Mouse (Mus musculus): ENCODE measurements around the gene Scaper. TPM values are rescaled to one million over a fixed set of nuclear protein-coding genes. Genes with fewer than 3 reads are reported as not detected.

Scaper gene
- polyA plus RNA-seq, 1 experiment from 2014 or later: 7.1 TPM

DNA sequence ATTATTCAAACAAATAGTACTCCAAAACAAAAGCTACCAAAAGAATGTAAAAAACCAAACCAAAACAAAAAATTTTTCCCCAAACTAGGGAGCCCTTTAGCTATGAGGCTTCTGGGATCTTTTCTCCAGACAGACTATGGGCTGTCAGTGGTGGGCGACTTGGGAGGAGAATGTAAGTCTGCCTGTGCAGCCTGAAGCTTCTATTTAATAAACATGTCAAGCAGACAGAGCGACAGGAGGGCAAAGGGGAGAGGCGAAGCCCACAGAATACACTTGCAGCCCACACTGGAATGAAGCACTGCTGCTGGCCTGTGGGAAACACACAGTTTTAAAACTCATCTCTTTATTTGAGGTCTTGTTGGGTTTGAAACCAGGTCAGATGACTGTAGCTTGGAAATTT, 356.5 kb downstream of the Scaper start:
- TF ChIP-seq EP300 (IDR thresholded peaks at IDR 0.05) (no peak), CTCF (IDR thresholded peaks at IDR 0.05) (no peak)

DNA sequence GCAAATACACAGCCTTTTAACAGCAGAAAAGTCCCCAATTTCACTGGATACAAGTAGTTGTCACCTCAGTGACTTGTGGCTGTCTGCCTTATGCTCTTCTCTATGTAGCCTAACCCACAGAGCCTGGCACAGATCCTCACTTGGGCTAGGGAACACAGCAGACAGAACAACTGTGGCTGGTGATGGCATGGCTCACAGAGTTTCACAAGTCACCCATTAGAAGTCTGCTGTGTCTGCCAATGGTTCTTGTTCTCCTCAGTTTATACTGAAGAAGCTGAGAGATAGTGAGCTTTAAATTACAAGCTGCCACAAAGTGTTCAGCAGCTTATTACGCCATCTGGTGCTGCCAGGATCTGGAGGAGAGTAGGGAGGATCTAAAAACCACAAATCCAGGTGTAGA, 361.3 kb downstream of the Scaper start:
- Histone ChIP-seq H3K27ac (ENCODE audit: low read length) (no peak overlapping the region), H3K36me3 (ENCODE audit: insufficient read depth, low read length) (no peaks in the 10 kb centered on the region), H3K4me3 (ENCODE audit: low read depth, low read length) (no peak overlapping the region), H3K4me2 (replicated peaks; ENCODE audit: low read depth, low read length) (no peak overlapping the region), H3K27me3 (replicated peaks; ENCODE audit: insufficient read depth, low read length) (no peaks in the 10 kb centered on the region), H3K9me3 (ENCODE audit: low read length) (no peaks in the 10 kb centered on the region), H3K9ac (replicated peaks; ENCODE audit: low read depth) (no peak overlapping the region), H3K4me1 (ENCODE audit: insufficient read depth, low read depth, low read length) (no peaks in the 10 kb centered on the region)
- TF ChIP-seq EP300 (IDR thresholded peaks at IDR 0.05): no peak
- no peak for TF ChIP-seq CTCF (IDR thresholded peaks at IDR 0.05)
- WGBS: 81% methylated on average over 1 of the region's 1 CpGs
- DNase-seq (ENCODE audit: low spot score) (no peak), ATAC-seq (no peak)

More for the DNA sequence above, 356.5 kb downstream of the Scaper start:
- H3K4me1 ChIP-seq (ENCODE audit: insufficient read depth, low read depth, low read length): no peaks in the 10 kb centered on the region
- WGBS: 33% methylated on average over 3 of the region's 3 CpGs
- no peaks in the 10 kb centered on the region for H3K36me3 ChIP-seq (ENCODE audit: insufficient read depth, low read length)
- H3K9ac ChIP-seq (replicated peaks; ENCODE audit: low read depth): no peak overlapping the region
- no peak overlapping the region for H3K4me2 ChIP-seq (replicated peaks; ENCODE audit: low read depth, low read length)
- ATAC-seq (no peak), DNase-seq (ENCODE audit: low spot score) (no peak)
- no peaks in the 10 kb centered on the region for H3K9me3 ChIP-seq (ENCODE audit: low read length)
- no peaks in the 10 kb centered on the region for H3K27me3 ChIP-seq (replicated peaks; ENCODE audit: insufficient read depth, low read length)
- H3K27ac ChIP-seq (ENCODE audit: low read length): no peak overlapping the region
- no peak overlapping the region for H3K4me3 ChIP-seq (ENCODE audit: low read depth, low read length)

DNA sequence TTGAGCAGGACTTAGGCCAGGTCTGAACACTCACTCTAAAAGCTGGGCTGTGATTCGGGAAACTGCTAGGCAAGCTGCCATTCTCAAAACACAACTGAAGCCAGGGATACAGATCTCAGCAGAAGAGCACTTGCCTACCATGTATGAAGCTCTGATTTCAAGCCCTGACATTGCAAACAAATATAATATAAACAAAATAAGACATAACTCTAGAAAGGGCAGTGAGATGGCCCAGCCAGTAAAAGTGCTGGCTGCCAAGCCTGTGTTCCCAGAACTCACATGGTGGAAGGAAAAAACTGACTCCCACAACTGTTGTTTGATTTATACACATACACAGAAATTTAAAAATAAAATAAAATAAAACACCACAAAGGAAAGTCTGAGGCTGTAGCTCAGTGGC, 366.8 kb downstream of the Scaper start:
- Histone ChIP-seq H3K27me3 (replicated peaks; ENCODE audit: insufficient read depth, low read length) (no peaks in the 10 kb centered on the region), H3K4me2 (replicated peaks; ENCODE audit: low read depth, low read length) (no peak overlapping the region), H3K9ac (replicated peaks; ENCODE audit: low read depth) (no peak overlapping the region), H3K36me3 (ENCODE audit: insufficient read depth, low read length) (no peaks in the 10 kb centered on the region), H3K27ac (ENCODE audit: low read length) (no peak overlapping the region), H3K9me3 (ENCODE audit: low read length) (no peaks in the 10 kb centered on the region), H3K4me3 (ENCODE audit: low read depth, low read length) (no peak overlapping the region), H3K4me1 (ENCODE audit: insufficient read depth, low read depth, low read length) (no peaks in the 10 kb centered on the region)
- DNase-seq (ENCODE audit: low spot score) (no peak), ATAC-seq (no peak)
- TF ChIP-seq CTCF (IDR thresholded peaks at IDR 0.05) (no peak), EP300 (IDR thresholded peaks at IDR 0.05) (no peak)
- WGBS: 42% methylated on average over 1 of the region's 1 CpGs

DNA sequence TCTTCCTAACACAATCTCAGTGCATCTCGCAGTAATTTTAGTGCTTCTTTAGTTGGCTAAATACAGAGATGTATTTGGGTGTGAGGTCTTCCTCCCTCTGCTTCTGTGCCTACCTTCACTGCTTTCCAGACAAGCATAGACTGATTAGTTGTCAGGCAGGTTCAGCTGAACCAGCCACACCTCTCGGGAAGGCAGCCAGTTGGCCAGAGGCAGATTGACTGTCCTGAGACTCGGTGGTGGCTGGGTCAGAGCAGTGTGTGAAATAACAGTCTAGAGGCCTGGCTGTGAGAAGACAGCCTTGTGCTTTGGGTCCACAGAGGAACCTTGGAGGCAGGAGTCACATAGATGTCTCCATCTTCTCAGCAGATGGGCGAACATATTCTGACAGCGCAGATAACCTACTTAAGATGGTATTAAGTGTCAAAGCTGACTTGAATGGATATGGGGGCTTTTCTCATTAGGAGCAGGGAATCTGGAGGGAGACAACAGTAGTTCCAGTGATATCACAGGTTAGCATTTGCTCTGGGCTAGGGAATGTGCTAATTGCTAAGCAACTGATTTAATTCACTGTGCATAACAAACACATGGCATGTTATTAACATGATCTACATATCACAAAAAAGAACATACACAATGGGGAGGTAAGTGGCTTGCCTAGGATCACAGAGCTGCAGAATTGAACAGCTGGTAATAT, 369.3 kb downstream of the Scaper start:
- DNase-seq (ENCODE audit: low spot score) (no peak), ATAC-seq (no peak)
- H3K9ac ChIP-seq (replicated peaks; ENCODE audit: low read depth): no peak overlapping the region
- H3K9me3 ChIP-seq (ENCODE audit: low read length): no peaks in the 10 kb centered on the region
- no peak for TF ChIP-seq EP300 (IDR thresholded peaks at IDR 0.05)
- TF ChIP-seq CTCF (IDR thresholded peaks at IDR 0.05): no peak
- H3K4me1 ChIP-seq (ENCODE audit: insufficient read depth, low read depth, low read length): no peaks in the 10 kb centered on the region
- H3K36me3 ChIP-seq (ENCODE audit: insufficient read depth, low read length): no peaks in the 10 kb centered on the region
- 66% methylated on average over 5 of the region's 5 CpGs for WGBS
- no peak overlapping the region for H3K4me2 ChIP-seq (replicated peaks; ENCODE audit: low read depth, low read length)
- H3K27me3 ChIP-seq (replicated peaks; ENCODE audit: insufficient read depth, low read length): no peaks in the 10 kb centered on the region
- H3K4me3 ChIP-seq (ENCODE audit: low read depth, low read length): no peak overlapping the region
- no peak overlapping the region for H3K27ac ChIP-seq (ENCODE audit: low read length)

DNA sequence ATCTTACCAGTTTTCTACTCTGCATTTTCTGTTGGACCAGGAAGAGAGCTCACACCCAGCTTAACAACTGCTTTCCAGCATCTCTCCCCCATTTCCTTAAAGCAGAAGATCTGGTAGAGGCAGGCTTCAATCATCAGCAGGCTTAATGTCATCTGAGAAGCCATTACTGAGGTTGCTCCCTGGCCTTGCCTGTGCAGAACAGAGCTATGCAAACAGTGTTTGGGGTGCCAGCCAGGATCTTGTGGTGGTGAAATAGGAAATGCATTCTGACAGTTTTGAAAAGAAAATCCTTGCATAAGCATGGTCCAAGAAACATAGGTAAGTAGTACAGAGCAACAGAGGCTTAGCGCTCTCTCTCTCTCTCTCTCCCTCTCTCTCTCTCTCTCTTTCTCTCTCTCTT, 377.0 kb downstream of the Scaper start:
- DNase-seq (ENCODE audit: low spot score): no peak
- H3K9ac ChIP-seq (replicated peaks; ENCODE audit: low read depth): no peak overlapping the region

DNA sequence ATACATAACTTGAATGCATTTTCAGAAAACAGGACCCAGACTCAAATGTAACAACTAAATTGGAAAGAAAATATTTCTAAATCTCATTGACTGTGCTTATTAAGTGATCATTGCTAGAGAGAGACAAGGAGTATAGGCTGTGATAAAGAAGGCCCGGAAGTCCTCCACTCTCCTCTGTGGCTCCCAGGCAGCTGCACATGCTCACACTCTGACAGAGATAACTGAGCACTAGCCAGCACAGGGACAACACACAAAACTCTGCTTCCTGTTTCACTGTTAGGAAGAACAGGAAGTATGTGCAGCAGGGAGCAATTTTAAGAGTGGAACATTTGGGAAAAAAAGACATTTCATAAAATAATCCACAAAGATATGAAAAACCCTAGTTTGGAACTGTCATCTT, 382.9 kb downstream of the Scaper start:
- no peak overlapping the region for H3K9ac ChIP-seq (replicated peaks; ENCODE audit: low read depth)
- H3K27me3 ChIP-seq (replicated peaks; ENCODE audit: insufficient read depth, low read length): no peaks in the 10 kb centered on the region
- H3K4me1 ChIP-seq (ENCODE audit: insufficient read depth, low read depth, low read length): no peaks in the 10 kb centered on the region
- TF ChIP-seq EP300 (IDR thresholded peaks at IDR 0.05) (no peak), CTCF (IDR thresholded peaks at IDR 0.05) (no peak)
- WGBS: 39% methylated on average over 1 of the region's 1 CpGs
- no peak overlapping the region for H3K27ac ChIP-seq (ENCODE audit: low read length)
- DNase-seq (ENCODE audit: low spot score) (no peak), ATAC-seq (no peak)
- H3K4me2 ChIP-seq (replicated peaks; ENCODE audit: low read depth, low read length): no peak overlapping the region
- H3K4me3 ChIP-seq (ENCODE audit: low read depth, low read length): no peak overlapping the region
- no peaks in the 10 kb centered on the region for H3K9me3 ChIP-seq (ENCODE audit: low read length)
- no peaks in the 10 kb centered on the region for H3K36me3 ChIP-seq (ENCODE audit: insufficient read depth, low read length)

More for the DNA sequence above, 377.0 kb downstream of the Scaper start:
- H3K27me3 ChIP-seq (replicated peaks; ENCODE audit: insufficient read depth, low read length): no peaks in the 10 kb centered on the region
- H3K4me3 ChIP-seq (ENCODE audit: low read depth, low read length): no peak overlapping the region
- ATAC-seq: no peak
- H3K36me3 ChIP-seq (ENCODE audit: insufficient read depth, low read length): no peaks in the 10 kb centered on the region
- H3K4me1 ChIP-seq (ENCODE audit: insufficient read depth, low read depth, low read length): no peaks in the 10 kb centered on the region
- WGBS: 75% methylated on average over 1 of the region's 1 CpGs
- H3K4me2 ChIP-seq (replicated peaks; ENCODE audit: low read depth, low read length): no peak overlapping the region
- H3K9me3 ChIP-seq (ENCODE audit: low read length): no peaks in the 10 kb centered on the region
- no peak overlapping the region for H3K27ac ChIP-seq (ENCODE audit: low read length)
- no peak for TF ChIP-seq EP300 (IDR thresholded peaks at IDR 0.05)
- TF ChIP-seq CTCF (IDR thresholded peaks at IDR 0.05): no peak

All from lung, postnatal 0 days (tissue).